Mouse (Mus musculus): ENCODE results near the gene Atox1. TPM values are rescaled to one million over a fixed set of nuclear protein-coding genes. Genes with fewer than 3 reads are reported as not detected.

Gene Atox1
- total and polyA plus RNA-seq, 3 experiments, result 258 to 365 TPM; not detected in 1

DNA sequence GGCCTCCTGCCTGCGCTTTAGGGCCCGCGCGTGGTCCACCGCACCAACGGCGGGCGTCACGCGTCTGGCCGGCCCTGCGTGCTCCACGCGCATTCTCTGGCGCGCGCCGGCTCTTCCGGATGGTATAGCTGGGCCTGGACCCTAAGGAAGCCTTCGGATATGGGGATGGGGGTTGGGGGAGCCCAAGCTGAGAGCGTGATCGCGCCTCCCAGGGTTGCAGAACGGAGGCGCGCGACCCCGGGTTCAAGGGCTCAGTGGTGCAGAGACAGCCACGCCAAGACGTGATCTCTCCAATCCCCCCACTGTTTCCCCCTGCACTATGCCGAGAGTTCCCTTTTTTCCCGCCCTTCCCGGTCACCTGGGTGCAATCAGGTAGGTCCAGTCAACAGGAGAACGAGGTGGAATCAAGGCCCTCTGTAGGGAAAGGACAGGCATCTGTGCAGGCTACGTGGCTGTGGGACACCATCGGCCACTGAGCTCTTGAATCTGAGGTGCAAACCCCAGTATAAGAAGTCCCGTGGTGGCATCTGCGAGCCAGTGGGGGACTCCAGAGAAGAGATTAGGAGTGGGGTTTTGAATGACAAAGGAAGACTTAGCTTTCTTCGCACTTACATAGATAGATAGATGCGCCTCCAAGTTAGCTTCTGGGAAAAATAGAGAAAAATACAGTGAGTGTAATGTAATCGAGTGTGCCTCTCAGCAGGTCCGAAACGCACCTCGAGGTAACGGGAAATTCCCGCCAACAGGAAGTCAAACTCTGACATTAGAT lies 9.1 kb upstream of the Atox1 start (continued):
- no peak for TF ChIP-seq ELF1 (IDR thresholded peaks at IDR 0.05; ENCODE audit: low read depth, low read length)
- 0 out of 4 replicates have a peak, but pooled peaks of 1 of the 2 experiments have one; percentile 7 for TF ChIP-seq EP300 (IDR thresholded peaks at IDR 0.05; ENCODE audit: low read depth in 1 of 2, low read length in 2 of 2)
- TF ChIP-seq HCFC1 (IDR thresholded peaks at IDR 0.05; ENCODE audit: low read depth, low read length), result no peak
- TF ChIP-seq BHLHE40 (IDR thresholded peaks at IDR 0.05; ENCODE audit: borderline replicate concordance, low read depth, low read length), result no peak
- TF ChIP-seq SIN3A (IDR thresholded peaks at IDR 0.05; ENCODE audit: low read length), result peak; percentile 63
- peak; percentile 70; the same call in 1 of the 2 replicates for TF ChIP-seq MAX (IDR thresholded peaks at IDR 0.05; ENCODE audit: low read length)
- TF ChIP-seq MAZ (IDR thresholded peaks at IDR 0.05; ENCODE audit: low read depth, low read length), result no peak
- TF ChIP-seq USF1 (IDR thresholded peaks at IDR 0.05; ENCODE audit: low read depth, low read length), result no peak
- TF ChIP-seq GATA1 (IDR thresholded peaks at IDR 0.05; ENCODE audit: low read depth, low read length), result no peak
- TF ChIP-seq POLR2AphosphoS2 (IDR thresholded peaks at IDR 0.05; ENCODE audit: low read length), result peak; percentile 36
- no peak for TF ChIP-seq CTCF (IDR thresholded peaks at IDR 0.05 in 2 of 3, conservative IDR thresholded peaks at IDR 0.05 in 1 of 3; ENCODE audit: control insufficient read depth in 1 of 3, insufficient read depth in 1 of 3, low read depth in 2 of 3, low read length in 3 of 3, poor library complexity in 1 of 3, severe bottlenecking in 1 of 3)
- TF ChIP-seq ZNF384 (IDR thresholded peaks at IDR 0.05; ENCODE audit: low read depth, low read length), result no peak
- no peak for TF ChIP-seq TCF12 (IDR thresholded peaks at IDR 0.05; ENCODE audit: low read depth, low read length)
- no peak for TF ChIP-seq NELFE (IDR thresholded peaks at IDR 0.05; ENCODE audit: low read depth, low read length)
- peak; percentile 49; the same call in 1 of the 2 replicates for TF ChIP-seq E2F4 (IDR thresholded peaks at IDR 0.05; ENCODE audit: borderline replicate concordance, low read depth, low read length)
- no peak for TF ChIP-seq MYB (IDR thresholded peaks at IDR 0.05; ENCODE audit: low read depth, low read length)
- TF ChIP-seq POLR2A (IDR thresholded peaks at IDR 0.05; ENCODE audit: control insufficient read depth in 1 of 2, insufficient read depth in 1 of 2, low read depth in 1 of 2, low read length in 2 of 2, poor library complexity in 1 of 2), result peak in 1 of 2 experiments; percentile 22; a peak in 1 of 4 replicates
- TF ChIP-seq MXI1 (IDR thresholded peaks at IDR 0.05; ENCODE audit: low read depth, low read length), result peak; percentile 66; the same call in 1 of the 2 replicates
- 0 out of 2 replicates have a peak, but pooled peaks have one; percentile 4 for TF ChIP-seq RCOR1 (IDR thresholded peaks at IDR 0.05; ENCODE audit: low read depth, low read length)
- no peak for TF ChIP-seq USF2 (IDR thresholded peaks at IDR 0.05; ENCODE audit: borderline replicate concordance in 1 of 2, insufficient read depth in 1 of 2, low read depth in 1 of 2, low read length in 2 of 2)
- no peak for TF ChIP-seq ZMIZ1 (IDR thresholded peaks at IDR 0.05; ENCODE audit: low read depth, low read length)
- no peak; the same call in 1 of the 2 replicates for TF ChIP-seq CHD1 (IDR thresholded peaks at IDR 0.05; ENCODE audit: low read depth, low read length)
- no peak for TF ChIP-seq ZC3H11A (IDR thresholded peaks at IDR 0.05; ENCODE audit: low read depth, low read length)

All from MEL (cell line).